Mouse (Mus musculus): ENCODE data around the gene Aqp3.

DNA sequence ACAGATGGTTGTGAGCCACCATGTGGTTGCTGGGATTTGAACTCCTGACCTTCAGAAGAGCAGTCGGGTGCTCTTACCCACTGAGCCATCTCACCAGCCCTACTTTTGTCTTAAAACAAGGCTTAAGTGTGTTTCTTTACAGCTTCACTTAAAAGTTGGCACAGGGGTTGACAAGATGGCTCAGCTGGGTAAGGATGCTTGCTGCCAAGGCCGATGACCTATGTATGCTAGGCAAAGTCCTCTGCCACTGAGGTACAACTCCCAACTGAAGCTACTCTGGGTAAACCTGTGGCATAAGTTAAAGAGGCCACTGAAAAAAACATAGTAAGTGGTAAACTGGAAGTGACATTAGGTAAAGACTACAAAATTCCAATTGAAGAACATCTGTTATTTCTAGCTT is 44.6 kb upstream of the Aqp3 start:
- TF ChIP-seq CTCF (IDR thresholded peaks at IDR 0.05 in 2 of 3, conservative IDR thresholded peaks at IDR 0.05 in 1 of 3; ENCODE audit: control insufficient read depth in 1 of 3, insufficient read depth in 1 of 3, low read depth in 2 of 3, low read length in 3 of 3, poor library complexity in 1 of 3, severe bottlenecking in 1 of 3): no peak
- no peak for TF ChIP-seq POLR2A (IDR thresholded peaks at IDR 0.05; ENCODE audit: control insufficient read depth in 1 of 2, insufficient read depth in 1 of 2, low read depth in 1 of 2, low read length in 2 of 2, poor library complexity in 1 of 2)
- TF ChIP-seq GATA1 (IDR thresholded peaks at IDR 0.05; ENCODE audit: low read depth, low read length): no peak
- TF ChIP-seq SIN3A (IDR thresholded peaks at IDR 0.05; ENCODE audit: low read length): no peak
- TF ChIP-seq ZNF384 (IDR thresholded peaks at IDR 0.05; ENCODE audit: low read depth, low read length): no peak
- TF ChIP-seq GABPA (IDR thresholded peaks at IDR 0.05; ENCODE audit: low read depth, low read length): no peak
- TF ChIP-seq EP300 (IDR thresholded peaks at IDR 0.05; ENCODE audit: low read depth in 1 of 2, low read length in 2 of 2): no peak

All from MEL (cell line).